12 mouse cellular contexts compared by ENCODE assay signal in genomic region chr10:12827778-12828177, GRCm38 (mm10). TPM values are rescaled to one million over a fixed set of nuclear protein-coding genes. Genes with fewer than 3 reads are reported as not detected.
DNase-seq lines count a peak whose midpoint lies in the region; ATAC-seq lines count a peak whose summit lies in the region.
"Had no signal": no experiment of that assay in that cellular context is flagged by ENCODE, and none has a peak within 500 bp of the region (broad histone marks: within the 10 kb centered on the region; RNA-seq: fewer than 3 reads in every experiment).

No protein-coding gene starts in this region.

- ATAC-seq in cerebellum, adult (ENCODE audit: insufficient number of reproducible peaks, low FRiP score, low TSS enrichment) = no peak
- ATAC-seq: inflammation-experienced regulatory T-cells, adult 6 months had no signal

- peak; percentile 45 to 49 for DNase-seq in cerebellum, postnatal 14 days
- peak; percentile 30 for DNase-seq in kidney, adult 9 months
- no peak for DNase-seq in kidney, adult 8-10 months
- DNase-seq in adipocyte (ENCODE audit: low spot score) = peak; percentile 75
- DNase-seq in kidney, postnatal 14 days = peak; percentile 27
- no peak for DNase-seq in thymus, postnatal 14 days
- DNase-seq in adrenal gland, adult 2 months = no peak
- DNase-seq: gastrocnemius, postnatal 10 days; heart, postnatal 14 days; right cerebral cortex, postnatal 4 days had no signal

RNA-seq across cellular contexts. Expression of gene Utrn, which starts 41.4 kb away (rescaled TPM):
- 10 to 100 TPM; 70.3 to 81.8 TPM for total RNA-seq in adrenal gland, adult 2 months (2021)
- polyA plus RNA-seq in adrenal gland, adult 2 months (2012; rRNA removed) = 21.7 and 25.4 TPM in 2 replicates

Comparison
In these comparisons a context has a peak if more than half of its experiments do, and no peak if none do; other contexts are left out.
1. DNase-seq: peak in cerebellum, postnatal 14 days (2 of 2), kidney, adult 9 months (single experiment), adipocyte (single experiment) and kidney, postnatal 14 days (single experiment); none in kidney, adult 8-10 months (0 of 2), thymus, postnatal 14 days (single experiment) and adrenal gland, adult 2 months (single experiment).